Mouse (Mus musculus) cortical plate, adult 2 months (tissue): Measurements from ENCODE around the gene Tiam1.

ENCODE experiments used
- CTCF ChIP-seq: fragments of 200-500 bp; IDR thresholded peaks from 2 replicates; pipeline ENCODE4 v1.5.1; 2011; ENCODE audit warnings: mild to moderate bottlenecking, control low read depth, low read length; ENCODE audit not compliant: insufficient read depth; ENCODE audit errors: extremely low read depth
- POLR2A ChIP-seq: fragments of 200-500 bp; IDR thresholded peaks from 2 replicates; pipeline ENCODE4 v1.6.1; 2011; ENCODE audit warnings: mild to moderate bottlenecking, low read length, control low read depth; ENCODE audit not compliant: insufficient read depth; ENCODE audit errors: extremely low read depth

DNA sequence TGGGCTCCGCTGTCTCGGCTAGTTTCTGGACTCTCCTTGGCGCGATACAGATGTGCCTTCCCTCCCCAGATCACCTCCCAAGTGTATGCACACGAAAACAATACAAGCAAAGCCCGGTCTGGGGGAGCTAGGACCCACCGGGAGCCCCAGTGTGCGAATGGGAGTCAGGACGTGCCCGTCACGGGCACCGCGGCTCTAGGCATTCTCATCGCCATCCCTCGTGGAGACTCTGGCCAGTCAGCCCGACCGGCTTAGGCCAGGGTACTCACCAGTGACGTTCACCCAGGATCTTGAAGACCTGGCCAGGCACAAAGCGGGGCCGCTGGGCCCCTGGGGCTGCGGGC, 181 bp downstream of the Tiam1 start:
- TF ChIP-seq CTCF (no peak), POLR2A (no peak)
